Mouse (Mus musculus) monocyte, adult 2 months (primary cell): ENCODE measurements around the gene Gm9821.

Experiments used
- DNase-seq, 2 experiments: peaks; one replicate each; pipeline ENCODE4 v3.0.0; 2022; ENCODE audit warnings: low spot score in 2 of 2, low read depth in 1 of 2

Gm9821 gene

DNA sequence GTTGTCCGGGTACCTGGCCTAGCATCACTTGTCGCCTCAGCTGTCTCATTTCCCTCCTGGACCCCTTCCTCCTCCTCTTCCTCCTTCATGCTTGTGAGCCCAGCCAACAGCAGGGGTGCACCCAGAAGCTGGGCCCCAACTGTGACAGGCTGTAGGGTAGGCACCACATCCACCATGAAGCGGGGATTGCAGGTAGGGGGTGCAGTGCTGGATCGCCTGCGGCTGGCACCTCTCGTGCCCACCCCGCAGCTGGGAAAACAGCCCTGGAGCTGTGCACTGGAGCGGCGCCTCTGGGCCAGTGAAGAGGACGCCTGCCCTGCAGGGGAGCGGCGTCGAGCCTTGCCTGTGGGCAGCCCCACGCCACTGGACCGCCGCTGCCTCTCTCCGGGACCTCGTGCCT lies at the start of gene Gm9821:
Gene Gm9821, plus strand, starts transcription at position 221 of the 400 bp plus-strand sequence.
- no peak for DNase-seq

- DNase-seq: no peak
Observed at GRCm38 (mm10) chr2:91897968-91898367, 47.5 kb upstream of the Gm9821 start.

- DNase-seq: no peak
Observed at GRCm38 (mm10) chr2:91899141-91899540, 46.4 kb upstream of the Gm9821 start.

DNA sequence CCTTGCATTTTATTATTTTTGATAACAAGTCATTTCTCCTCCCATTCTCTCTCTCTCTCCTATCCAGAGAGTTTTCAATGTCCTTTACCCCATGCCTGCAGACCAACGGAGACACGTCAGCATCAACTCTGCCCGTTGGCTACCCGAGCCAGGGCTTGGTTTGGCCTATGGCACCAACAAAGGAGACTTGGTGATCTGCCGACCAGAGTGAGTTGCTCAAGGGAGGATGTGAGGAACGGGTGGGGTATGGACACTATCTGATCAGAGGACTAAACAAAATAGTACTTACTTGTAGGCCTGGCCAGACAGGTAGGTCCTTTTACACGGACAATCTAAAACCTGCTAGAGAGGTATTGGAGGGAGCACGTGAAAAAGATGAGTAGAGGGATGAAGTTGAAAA lies 45.1 kb upstream of the Gm9821 start:
- no peak for DNase-seq

DNA sequence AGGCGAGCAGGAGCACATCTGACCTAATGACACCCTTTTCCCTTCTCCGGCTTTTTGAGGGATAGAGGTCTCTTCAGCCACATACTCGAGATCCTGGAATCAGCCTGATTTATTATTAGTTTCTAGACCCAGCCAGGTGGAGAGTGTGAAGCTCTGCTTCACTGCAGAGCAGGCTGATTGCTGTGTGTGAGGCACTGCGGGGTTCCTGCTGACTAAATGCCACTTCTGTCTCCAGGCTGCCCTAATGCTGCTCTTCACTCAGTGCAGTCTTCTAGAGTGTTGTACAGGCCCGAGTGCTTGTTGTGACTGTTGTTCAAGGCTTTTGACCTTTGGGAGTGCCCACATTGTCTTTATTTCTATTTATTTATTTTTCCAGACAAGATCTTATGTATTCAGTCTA lies 43.2 kb upstream of the Gm9821 start:
- no peak for DNase-seq

DNA sequence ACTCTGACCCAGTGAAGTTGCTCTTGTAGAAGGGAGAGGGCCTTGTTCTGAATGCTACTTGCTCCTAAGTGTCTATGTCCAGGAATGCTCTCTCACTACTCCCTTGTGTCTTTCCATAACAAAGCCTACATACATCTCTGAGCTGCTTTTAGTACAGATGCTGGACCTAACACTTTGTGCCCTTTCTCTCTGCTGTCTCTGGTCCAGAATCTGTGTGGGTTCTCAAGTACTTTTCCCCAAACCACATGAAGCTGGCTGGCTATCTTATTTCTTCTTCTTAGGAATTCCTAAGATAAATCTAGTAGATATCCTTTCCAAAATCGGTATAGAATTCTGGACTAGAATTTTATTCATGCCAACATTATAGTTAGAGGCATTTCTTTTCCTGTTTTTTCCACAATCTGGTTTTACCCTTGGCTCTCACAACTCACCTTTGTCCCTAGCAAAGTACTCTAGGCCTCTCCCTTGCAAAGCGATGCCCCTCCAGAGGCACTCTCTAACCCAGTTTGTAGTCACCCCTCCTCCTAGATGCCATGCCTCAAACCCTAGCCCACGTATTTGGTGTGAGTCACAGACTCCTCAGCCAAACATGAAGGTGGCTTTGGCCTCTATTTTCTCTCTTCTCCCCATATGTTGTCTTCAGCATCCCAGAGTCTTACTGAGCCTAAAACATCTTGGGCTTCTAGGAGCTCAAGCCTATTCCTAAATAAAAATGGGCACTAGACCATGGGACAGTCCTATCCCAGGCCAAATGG lies 42.2 kb upstream of the Gm9821 start:
- no peak for DNase-seq

- DNase-seq: no peak
Observed at GRCm38 (mm10) chr2:91904618-91905307, 40.7 kb upstream of the Gm9821 start.

DNA sequence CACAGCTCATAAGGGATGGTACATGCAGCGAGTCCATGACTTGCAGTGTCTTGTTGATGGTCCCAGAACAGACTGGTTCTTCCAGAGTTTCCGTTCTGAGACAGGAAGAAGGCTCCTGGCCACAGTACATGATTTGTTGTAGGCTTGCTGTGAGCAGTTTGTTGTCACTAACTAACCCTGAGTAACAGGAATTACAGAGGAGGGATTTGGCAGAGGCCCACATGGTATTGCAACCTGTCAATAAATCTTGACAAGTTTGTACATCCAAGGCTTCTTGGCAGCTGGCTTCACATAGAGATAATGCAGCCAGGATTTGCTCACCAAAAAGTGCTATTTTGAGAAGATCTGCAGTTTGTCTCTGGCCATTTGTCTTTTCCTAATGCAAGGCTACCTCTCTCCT lies 39.4 kb upstream of the Gm9821 start:
- DNase-seq: no peak

- no peak for DNase-seq
Observed at GRCm38 (mm10) chr2:91912616-91913015, 32.9 kb upstream of the Gm9821 start.

- DNase-seq: no peak
Observed at GRCm38 (mm10) chr2:91913328-91914110, 32.0 kb upstream of the Gm9821 start.

- DNase-seq: no peak
Observed at GRCm38 (mm10) chr2:91916346-91916977, 29.0 kb upstream of the Gm9821 start.

- no peak for DNase-seq
Observed at GRCm38 (mm10) chr2:91917096-91917495, 28.4 kb upstream of the Gm9821 start.

DNA sequence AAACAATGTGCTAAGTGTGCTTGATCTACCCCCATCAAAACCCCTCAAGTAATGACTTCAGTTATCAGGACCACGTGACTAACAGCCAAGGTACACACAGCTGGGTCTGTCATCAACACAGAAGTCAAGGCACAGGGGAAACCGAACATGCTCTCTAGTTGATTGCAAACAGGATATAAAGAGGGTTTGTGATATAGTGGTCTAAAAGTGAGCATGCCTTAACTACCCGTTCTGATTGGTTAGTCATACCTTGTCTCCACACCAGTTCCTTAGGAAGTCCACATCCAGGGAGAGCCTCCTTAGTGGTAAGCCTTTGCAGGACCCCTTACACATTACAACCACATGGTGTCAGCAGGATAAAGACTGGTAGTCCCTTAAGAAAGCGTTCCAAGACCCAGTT lies 25.4 kb upstream of the Gm9821 start:
- DNase-seq: no peak

- DNase-seq: no peak
Observed at GRCm38 (mm10) chr2:91921181-91921789, 24.2 kb upstream of the Gm9821 start.

DNA sequence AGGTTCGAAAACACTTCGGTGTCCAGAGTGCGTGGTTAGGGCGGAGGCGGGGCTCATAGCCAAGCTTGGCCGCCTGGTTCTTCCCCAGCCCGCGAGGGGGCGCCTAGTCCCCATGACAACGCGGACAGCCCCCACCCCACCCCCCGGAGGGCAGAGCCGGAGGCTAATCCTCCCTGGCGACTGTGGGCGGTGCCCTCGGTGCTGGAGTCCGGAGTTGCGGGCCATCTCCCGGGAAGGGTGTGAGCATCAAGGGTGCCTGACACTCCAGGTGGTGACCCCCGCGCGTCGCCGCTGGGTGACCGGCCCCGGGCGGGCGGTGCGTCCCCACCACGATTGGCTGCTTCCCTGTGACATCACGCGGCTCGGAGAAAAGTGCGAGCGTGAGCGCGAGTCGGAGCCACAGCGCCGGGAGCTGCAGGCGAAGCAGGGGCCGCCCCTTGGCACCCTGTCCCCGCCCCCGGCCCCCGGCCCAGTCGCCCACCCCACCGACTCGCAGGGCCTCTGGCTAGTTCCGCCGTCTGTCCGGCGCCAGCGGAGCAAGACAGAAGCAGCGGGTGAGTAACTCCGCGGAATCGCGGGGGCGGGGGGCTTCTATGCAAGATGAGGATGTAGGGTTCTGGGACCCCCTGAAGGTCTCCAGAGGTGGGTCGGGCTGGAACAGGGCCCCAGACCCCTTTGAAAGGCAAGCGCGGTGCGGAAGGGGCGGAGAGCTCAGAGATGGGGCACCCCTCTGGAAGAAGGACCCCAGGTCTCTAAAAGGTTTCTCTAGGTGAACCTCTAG lies 23.5 kb upstream of the Gm9821 start:
- DNase-seq: no peak

- no peak for DNase-seq
Observed at GRCm38 (mm10) chr2:91922586-91923414, 22.7 kb upstream of the Gm9821 start.

GRCm38 (mm10) chr2:91923415-91924337 lies 21.8 kb upstream of the Gm9821 start:
- DNase-seq: no peak

DNA sequence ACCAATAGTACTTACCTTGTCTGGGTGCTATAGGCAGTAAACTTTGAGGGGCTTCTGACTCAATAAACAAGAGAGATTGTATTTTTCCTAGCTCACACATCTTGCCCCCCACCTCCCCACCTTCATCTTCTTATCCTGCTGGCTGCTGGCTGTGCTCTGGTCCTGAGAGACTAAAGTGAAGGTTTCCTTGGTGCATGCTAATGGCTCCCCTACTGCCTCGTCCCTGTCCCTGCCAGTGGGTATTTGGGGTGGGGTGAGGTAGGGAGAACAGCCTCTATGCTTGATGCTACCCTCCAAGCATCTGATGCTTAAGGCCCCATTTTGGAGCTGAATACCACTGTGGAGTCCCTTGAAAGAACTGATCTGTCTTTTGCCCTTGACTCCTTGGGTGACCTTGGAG lies 20.8 kb upstream of the Gm9821 start:
- DNase-seq: no peak
